Mouse (Mus musculus) layer of hippocampus, postnatal 36 days (tissue): ENCODE results near the gene Syf2. TPM values are rescaled to one million over a fixed set of nuclear protein-coding genes. Genes with fewer than 3 reads are reported as not detected.

ENCODE experiments used
- DNase-seq, 2 experiments: peaks; one replicate each; pipeline ENCODE4 v3.0.0; 2022
- total RNA-seq, 2 experiments: library from RNA; stranded (reverse); gene quantifications; 2 replicates each; pipeline ENCODE4 v1.2.3; 2021

The Syf2 gene
- total RNA-seq, 2 experiments from 2014 or later: 48.1 to 51.9 TPM

- DNase-seq: no peak
Measured at GRCm38 (mm10) chr4:134975261-134975928, 44.7 kb downstream of the Syf2 start.

GRCm38 (mm10) chr4:134975929-134976308 lies 45.2 kb downstream of the Syf2 start:
- no peak for DNase-seq

GRCm38 (mm10) chr4:134978930-134979329 lies 48.2 kb downstream of the Syf2 start:
- DNase-seq: no peak

GRCm38 (mm10) chr4:134981959-134982431 lies 51.3 kb downstream of the Syf2 start:
- no peak for DNase-seq

GRCm38 (mm10) chr4:134983136-134983535 lies 52.4 kb downstream of the Syf2 start:
- DNase-seq: no peak

- no peak for DNase-seq
Measured at GRCm38 (mm10) chr4:134984555-134984954, 53.9 kb downstream of the Syf2 start.

GRCm38 (mm10) chr4:134985626-134986335 lies 55.1 kb downstream of the Syf2 start:
- DNase-seq: no peak

GRCm38 (mm10) chr4:134986336-134986635 lies 55.6 kb downstream of the Syf2 start:
- DNase-seq: no peak

GRCm38 (mm10) chr4:134986963-134987362 lies 56.3 kb downstream of the Syf2 start:
- DNase-seq: no peak

Other genes with a start within 250 kb of the Syf2 start
- 10 to 100 TPM; 21.6 to 23.8 TPM for gene Man1c1, start 226.6 kb upstream of the Syf2 start, total RNA-seq
- gene Ldlrap1, start 162.9 kb upstream of the Syf2 start, total RNA-seq: 1 to 10 TPM; 1.8 to 2.7 TPM
- 10 to 100 TPM; 43.2 to 44.8 TPM for gene Maco1, start 77.6 kb upstream of the Syf2 start, total RNA-seq
- not detected for gene Rhd, start 66.4 kb upstream of the Syf2 start, total RNA-seq
- 100 to 1,000 TPM; 103 to 115 TPM for gene Tmem50a, start 15.9 kb upstream of the Syf2 start, total RNA-seq
- 100 to 1,000 TPM; 238 to 257 TPM for gene Rsrp1, start 7.3 kb upstream of the Syf2 start, total RNA-seq
- not detected for gene Runx3, start 189.8 kb downstream of the Syf2 start, total RNA-seq